Mouse (Mus musculus) testis, postnatal 14 days (tissue): ENCODE data around the gene Cdkal1.

ENCODE experiments used
- DNase-seq: peaks from one replicate; pipeline ENCODE4 v3.0.0; 2021; ENCODE audit warnings: low spot score

Cdkal1 gene

DNA sequence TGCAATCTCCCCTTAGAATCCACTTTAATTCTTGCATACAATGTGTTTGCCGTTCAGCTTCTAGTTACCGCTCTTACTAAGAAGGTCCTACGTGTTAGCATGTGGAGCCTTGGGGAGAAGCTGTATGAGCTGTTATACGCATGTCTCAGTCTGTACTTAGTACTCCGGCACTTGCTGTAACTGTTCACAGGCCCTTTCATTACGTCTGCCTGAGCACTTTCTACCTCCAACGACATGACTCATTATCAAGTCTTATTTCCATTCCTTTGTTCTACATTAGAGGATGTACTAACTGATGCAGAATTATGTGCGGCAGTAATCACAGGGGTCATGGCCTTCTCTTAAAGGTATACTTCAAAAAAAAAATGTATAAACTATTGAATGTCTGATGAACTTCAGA, 89.1 kb downstream of the Cdkal1 start:
- no peak for DNase-seq

DNA sequence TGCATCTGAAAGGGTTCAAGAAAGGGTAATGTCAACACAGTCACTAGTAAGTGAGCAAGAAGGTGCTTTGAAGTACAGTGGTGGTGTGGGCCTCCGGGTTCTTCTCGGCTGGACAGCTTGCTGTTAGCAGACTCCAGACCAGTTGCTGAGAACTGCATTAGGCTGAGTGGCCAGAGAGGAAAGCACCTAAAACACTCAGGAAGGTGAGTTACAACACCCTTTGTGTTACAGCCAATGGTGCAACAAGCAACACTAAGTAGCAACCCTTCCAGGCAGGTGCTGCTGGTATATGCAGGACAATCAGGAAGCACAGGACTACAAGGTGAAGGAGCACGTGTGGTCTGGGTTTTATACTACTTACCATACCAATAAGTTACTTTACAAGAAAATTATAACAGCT, 90.2 kb downstream of the Cdkal1 start:
- no peak for DNase-seq

DNA sequence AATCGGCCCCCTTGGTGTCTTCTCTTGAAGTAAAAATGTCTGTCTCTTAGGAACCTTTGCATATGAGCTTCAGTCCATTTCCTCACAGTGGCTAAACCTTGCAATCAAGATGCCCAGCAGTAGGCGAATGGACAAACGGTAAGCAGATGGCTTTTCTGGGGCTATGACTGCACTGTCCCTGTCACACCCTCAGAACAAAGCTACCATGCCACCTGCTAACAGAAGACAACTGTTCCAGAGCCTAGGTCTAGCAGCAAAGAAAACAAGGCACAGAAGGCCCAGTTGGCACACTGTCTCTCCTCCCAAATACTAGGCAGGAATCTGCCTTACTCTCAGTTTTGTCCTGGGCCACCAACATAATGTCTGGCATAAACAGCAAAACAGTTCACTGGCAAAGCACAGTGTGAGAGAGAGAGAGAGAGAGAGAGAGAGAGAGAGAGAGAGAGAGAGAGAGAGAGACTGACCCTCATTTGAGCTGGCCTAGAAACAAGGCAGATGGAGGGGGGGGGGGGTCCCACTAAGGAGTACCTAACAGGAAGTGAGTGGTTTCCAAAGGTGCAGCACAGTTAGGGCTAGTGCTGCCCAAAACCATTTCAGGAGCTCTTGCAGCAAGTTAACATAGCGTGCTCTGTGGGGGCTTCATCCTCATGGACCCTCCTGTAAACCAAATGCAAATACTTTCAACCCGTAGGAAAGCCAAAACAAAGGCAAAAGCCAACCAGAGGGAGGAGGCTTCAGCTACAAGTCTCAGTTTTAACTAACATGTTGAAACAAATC, 95.6 kb downstream of the Cdkal1 start:
- no peak for DNase-seq

DNA sequence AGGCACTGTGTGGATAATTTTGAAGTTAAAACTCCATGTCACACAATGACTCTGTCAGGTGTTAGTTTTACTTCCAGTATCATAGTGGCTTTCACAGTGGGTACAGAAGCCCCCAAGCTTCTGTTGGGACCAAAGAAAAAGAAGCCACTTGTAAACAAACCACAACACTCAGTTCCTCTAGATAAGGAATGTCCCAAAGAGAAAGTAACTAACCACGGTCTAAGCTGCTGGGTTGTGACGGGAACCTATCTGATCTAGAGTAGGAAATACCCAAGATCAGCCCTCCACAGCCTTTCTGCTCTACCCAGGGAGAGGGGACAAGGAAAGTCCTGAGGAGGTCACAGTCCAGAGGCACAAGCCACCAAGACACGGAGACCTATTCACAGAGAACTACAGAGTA, 99.4 kb downstream of the Cdkal1 start:
- DNase-seq: no peak

DNA sequence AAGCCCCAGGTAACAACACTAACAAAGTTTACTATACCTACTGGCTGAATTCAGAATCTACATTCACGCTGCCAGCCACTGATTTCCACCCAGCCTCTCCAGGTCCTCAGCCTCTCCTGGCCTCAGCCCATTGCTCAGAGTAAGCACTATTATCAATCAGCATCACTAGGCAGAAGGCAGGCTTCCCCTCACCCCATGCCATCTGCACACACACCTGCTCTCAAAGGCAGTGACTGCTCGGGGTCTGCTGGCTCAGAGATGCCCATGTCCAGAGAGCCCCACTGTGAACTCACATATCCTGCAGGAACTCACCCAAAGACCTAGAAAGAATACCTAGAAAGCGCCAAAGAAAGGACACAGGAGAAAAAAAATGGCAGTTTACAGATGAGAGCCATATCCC, 102.2 kb downstream of the Cdkal1 start:
- no peak for DNase-seq

DNA sequence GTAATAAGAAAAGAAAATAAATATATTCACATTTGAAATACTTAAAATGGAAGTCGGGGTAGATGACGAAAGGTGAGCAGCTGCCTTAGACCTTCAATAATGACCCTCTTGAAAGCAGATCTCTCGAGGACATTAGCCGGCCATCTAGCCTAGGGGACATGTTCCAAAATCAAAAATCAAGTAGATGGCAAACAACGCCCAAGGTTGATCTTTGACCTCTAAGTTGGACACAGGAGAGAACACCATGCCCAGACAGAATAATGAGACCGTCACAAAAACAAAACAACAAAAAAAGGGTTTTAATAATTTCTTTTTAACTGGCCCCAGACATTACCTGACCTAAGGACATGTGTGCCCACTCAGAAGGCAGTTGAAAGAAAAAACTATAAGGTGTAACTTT, 103.4 kb downstream of the Cdkal1 start:
- no peak for DNase-seq

DNA sequence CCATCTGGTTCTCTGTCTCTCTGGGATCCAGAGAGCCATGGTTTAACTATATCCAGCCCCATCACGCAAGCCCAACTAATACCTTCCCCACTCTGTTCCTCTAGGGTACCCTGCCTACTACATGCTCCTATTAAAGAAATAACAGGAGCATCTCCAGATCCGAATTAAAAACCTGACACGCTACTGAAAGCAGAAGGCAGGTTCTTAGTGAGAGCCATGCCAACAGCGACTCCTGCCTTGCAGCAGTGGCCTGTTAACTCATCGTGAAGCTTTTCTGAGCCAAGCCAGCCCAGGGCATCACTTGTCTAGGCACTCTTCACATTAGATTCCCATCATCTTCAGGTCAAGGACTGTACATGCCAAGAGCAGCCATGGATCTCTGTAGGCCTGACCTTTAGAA, 104.3 kb downstream of the Cdkal1 start:
- DNase-seq: no peak

DNA sequence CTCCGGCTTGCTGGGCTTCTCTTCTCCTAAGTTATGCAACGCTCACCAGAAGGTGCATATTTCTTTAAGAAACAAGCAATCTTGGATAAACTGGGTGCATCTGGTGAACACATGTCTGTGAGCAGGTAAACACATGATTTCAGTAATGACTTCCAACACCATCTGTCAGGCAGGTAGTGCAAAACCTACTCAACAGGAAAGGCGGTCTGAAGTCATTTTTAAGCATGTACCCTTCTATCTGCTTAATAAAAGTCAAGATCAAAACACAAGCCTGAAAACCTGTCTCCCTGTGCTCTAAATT, 108.2 kb downstream of the Cdkal1 start:
- no peak for DNase-seq

DNA sequence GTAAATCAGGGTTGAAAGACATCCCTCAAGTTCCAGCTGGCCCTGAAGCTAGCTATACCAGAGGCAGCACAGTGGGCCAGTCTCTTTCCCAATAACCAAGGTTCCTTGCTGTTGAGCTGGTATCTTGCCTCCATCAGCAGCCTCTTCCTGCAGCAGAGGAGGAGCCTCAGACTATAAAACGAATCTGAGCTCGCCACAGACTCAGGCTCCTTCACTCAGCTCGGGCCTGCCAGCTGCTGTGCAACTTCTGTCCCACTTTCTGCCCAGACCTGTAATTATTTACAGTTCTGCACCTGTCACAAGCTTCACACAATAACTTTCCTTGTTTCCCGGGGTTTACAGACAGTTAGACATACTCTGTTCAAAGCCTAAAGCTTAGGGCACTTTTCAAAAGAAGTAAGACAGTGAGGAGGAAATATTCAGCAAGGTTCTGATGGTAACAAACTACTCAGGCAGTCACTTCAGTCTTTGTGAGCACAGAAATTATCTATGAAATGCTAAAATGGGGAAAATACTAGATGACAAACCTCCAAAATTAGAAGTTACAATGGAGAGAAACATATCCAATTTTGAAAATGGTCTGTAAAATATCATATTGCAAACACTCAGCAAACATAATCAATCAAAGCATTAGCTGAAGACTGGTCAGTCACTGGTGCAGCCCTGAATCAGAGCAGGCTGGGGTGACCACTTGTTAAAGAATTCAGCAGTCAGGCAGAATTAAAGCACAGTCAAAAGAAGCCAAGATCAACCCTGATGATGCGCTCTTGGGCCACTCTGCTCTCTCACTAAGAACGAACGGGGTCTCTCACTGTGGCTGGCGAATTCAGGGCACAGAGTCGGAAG, 108.8 kb downstream of the Cdkal1 start:
- DNase-seq: no peak

DNA sequence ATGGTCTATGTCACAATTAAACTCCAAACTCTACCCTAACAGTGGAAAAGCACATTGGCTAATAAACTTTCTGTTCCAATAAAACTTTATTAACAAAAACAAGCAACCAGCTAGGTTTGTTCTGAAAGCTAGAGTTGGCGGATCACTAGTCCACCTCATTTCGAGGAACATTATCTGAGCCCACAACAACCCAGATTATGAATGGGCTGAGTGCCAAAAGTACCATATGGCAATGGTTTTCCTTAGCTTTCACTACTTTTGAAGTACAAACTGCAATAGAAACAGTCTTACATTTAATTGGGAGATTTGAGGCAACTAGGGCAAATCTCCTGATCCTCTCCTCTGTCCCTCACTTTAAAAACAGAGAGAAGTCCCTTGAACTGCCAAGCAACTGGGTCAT, 110.4 kb downstream of the Cdkal1 start:
- DNase-seq: no peak

DNA sequence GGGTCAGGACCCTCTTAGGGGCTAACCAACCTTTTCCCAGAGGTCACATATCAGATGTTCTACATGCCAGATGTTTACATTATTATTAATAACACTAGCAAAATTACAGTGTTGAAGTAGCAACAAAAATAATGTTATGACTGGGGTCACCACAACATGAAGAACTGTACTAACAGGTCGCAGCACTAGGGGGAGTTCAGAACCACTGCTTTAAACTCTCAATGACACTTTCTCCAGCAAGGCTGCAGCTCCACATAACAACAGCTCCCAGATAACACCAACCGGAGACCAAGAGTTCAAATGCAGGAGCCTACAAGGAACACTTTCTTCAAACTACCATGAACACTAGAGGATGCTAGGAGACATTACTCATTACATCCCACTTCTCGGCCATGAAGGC, 111.3 kb downstream of the Cdkal1 start:
- DNase-seq: no peak

DNA sequence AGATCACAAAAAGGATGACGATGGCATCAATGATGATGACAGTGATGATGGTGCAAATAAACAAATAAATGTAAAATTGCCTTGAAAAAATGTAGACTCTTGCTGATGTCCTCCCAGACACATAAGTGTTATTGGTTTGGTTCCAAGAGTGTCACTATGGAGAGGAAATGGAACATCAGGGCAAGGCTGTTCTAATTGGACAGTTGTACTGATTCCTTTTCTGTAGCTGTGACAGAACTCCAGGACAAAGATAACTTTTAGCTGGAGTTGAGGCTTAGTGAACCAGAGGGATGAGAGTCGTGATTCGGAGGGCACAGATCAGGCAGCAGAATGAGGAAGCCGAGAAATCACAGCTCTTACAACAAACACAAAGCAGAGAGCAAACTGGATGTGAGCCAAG, 111.7 kb downstream of the Cdkal1 start:
- no peak for DNase-seq

DNA sequence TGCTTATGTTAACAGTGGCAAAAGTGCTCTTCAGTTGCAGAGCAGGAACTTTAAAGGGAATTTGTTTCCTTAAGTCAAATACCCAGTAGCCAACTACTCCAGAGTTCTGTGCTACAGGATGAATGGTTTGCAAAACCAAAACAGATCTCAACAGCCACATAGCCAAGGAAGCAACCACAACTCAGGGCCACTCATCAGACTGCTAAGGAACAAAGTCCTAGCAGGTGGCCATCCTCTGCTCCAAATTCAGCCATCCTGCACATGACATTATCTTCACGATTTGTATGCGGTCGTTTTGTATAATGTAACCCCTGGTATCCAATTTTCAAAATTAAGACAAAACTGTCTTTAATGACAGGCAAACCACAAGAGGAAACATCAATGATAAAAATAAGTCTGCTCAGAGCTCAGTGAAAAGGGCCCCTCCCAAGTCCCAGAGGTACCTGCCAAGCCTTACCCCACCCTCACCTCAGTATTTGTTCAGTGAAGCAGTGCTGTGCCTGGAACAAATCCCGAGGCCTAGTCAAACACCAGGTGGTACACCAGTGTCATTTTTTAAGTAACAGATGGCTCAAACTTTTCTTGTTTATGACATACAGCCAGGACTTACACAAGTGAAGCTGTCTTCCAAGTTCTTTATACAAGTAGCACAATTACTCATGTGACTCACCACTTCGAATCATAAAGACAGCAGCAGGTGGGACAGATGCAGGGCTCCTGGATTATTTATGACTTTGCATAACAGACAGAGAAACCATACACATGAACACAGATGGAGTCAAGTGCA, 117.6 kb downstream of the Cdkal1 start:
- DNase-seq: no peak

DNA sequence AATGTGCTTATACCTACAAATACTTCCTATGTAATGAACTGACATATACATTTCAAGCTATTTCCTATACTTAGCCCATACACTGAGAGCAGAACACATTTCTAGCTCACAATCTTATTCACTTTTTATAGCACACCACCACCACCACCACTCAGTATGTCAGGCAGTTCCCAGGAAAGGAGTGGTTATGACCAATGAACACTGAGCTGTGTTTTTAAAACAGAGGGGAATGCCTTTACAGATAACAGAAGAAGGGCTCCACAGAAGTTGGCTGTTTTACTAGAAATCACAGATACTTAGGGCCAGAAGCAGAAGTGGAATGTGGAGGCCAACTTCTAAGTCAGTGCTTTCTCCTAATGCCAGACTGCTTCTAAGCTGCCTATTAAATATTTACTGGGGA, 121.0 kb downstream of the Cdkal1 start:
- no peak for DNase-seq

DNA sequence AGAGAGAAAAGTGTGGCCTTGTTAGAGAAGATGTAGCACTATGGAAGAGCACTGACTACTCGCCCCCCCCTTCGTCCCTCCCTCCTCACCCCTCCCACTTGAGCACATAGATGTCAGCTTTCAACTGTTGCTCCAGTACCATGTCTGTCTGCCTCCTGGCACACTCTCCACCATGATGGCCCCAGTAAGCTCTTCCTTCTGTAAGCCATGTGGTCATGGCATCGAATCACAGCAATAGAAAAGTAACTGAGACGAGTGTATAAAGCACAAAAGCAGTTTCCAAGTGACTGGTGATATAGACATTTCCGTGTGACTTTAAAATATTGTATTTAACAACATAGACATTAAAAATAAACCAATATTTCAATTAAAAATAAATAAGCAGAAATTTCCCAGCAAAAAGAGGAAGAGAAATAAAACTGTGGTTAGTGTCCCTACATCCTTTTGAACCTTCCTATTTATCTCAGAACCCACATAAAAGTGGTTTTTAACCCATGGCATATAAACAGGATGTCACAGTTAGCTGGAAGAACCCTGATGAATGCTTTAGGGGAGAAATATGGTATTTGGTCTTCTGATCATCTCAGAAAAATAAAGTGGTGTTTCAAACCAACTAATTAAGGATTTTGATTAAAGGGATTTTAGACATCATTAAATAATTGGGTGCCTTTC, 129.2 kb downstream of the Cdkal1 start:
- no peak for DNase-seq

DNA sequence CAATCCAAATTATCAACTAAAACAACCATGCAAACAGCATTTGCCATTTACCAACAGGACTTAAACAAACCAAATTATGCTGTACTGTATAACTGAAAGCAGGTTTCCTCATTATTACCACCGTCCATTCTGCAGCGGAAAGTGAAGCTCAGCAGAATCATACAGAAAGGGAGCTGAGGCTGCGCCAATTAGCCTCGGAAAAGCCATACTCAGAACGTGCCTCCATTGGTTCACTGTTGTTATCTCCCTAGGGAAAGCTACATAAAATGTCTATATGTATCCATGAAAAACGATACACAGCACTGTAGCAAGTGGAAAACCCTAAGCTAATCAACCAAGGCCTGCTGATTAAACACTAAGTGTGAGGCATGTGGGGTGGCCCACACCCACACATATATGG, 130.6 kb downstream of the Cdkal1 start:
- DNase-seq: no peak

DNA sequence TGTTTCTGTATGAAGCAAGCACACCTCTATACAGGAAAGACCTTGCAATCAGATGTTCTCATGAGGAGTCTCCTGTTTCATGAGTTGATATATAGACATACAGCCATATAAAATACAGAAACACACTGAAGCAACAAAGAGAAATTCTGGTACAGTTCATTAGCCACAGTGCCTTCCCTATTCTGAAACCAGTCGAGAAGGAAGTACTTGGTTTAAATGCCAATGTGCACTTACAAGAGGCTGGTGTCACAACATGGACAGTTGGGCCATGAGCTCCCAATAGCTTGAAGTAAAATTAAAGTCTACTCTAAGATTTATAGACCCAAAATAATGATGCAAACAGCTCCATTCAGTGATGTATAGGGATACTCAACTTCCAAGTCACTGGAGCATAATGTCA, 132.3 kb downstream of the Cdkal1 start:
- no peak for DNase-seq

DNA sequence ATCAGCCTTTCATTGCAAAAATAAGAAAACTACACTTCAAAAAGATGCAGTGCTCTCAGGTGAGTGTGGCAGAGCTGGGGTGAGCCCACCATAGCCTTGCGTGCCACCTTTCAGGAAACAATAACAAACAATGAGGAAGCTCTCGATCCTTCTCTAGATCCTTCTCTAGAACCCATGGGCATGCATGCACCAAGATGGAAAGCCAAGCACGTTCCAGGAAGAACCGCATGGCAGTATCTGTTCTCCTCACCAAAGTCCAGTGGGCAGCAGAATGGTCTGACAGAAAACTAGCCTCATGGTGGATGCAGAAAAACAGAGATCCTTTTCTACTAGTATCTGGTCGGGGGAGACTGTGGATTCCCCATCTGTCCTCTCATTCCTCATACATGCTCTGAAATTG, 134.3 kb downstream of the Cdkal1 start:
- DNase-seq: no peak

DNA sequence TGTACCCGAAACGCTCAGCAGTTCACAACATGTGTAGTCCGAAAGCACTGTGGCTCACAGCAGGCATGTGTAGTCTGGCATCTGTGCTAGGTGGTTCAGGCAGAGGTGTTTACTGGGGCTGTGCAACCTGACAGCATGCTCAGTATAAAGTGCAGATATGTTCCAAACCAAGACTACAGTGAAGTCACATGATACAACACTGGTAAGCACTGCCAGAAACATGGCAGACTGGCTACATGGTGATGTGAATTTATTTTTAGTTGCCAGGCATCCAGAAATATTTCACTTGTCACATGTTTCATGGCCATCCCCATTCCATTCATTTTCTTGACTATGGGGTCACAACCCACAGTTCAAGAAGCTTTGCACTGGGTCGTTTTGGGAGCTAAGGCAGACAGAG, 138.9 kb downstream of the Cdkal1 start:
- DNase-seq: no peak

DNA sequence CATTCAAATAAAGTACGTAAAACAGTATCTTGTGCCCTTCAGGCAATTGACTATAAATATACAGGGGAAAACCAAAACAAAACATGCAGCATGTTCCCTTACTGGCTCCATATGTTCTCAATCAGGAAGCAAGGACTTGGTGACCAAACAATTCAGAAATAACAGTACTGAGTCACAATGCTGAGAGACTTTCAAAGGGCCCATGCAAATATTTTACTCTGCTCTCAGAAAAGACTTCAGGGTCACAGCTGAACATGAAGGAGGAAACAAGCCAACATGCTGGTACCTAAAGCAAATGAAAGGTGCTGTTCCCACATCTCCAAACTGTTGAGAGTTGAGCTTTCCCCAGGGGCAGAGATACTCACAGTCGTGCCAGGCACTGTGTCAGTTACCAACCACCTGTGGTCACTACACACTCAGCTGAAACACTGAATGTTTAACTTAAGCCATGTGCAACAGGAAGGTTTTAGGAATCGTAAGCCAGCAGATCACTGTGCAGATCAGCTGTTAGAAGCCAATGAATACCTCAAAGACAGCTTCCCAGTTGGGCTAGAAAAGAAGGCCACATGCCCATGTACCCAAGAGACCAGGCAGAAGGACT, 140.1 kb downstream of the Cdkal1 start:
- no peak for DNase-seq

DNA sequence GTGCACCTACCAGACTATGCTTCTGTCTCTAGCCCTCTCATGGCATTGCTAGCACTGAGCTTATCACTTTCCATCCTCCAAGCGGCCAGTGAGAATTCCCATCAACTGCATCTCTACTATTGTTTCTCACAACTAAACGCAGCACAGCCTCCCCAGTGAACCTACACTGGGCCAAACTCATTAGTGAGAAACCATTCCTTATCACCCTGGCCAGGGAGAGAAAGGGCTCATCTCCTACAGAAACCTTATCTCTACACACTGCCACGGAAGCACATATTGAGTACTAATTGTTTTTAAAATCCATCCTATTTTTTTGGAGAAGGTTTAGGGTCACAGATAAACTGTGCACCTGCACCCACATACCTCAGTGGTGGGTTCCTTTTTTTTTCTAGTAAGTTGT, 147.9 kb downstream of the Cdkal1 start:
- no peak for DNase-seq

DNA sequence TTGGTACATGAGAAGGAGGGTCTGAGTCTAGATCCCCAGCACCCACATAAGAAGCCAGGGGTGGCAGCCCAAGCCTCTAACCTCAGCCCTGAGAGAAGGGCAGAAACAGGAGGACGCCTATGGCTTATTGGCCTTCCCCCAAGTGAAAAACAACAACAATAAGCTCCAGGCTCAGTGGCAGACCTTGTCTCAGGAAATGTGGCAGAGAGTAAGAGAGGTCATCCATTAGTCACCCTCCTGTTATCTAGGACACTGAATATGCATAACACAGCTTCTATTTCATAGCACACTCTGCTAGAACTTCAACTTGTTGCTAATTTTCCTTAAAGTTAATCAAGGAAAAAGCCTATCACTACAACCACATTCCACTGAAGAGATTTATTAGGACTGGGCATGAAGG, 154.1 kb downstream of the Cdkal1 start:
- no peak for DNase-seq
